Mouse (Mus musculus): ENCODE results near the gene Ptk6.

GRCm38 (mm10) chr2:181243706-181244394, 41.3 kb upstream of the Ptk6 start:
- TF ChIP-seq CTCF (conservative IDR thresholded peaks at IDR 0.05; ENCODE audit: insufficient read depth, insufficient read length, low read depth, low read length) (no peak), POLR2A (IDR thresholded peaks at IDR 0.05; ENCODE audit: low read depth, low read length) (no peak)
